Mouse (Mus musculus): Measurements from ENCODE around the gene Opcml. TPM values are rescaled to one million over a fixed set of nuclear protein-coding genes. Genes with fewer than 3 reads are reported as not detected.

Opcml gene
- total RNA-seq, 1 experiment = 0.49 TPM

DNA sequence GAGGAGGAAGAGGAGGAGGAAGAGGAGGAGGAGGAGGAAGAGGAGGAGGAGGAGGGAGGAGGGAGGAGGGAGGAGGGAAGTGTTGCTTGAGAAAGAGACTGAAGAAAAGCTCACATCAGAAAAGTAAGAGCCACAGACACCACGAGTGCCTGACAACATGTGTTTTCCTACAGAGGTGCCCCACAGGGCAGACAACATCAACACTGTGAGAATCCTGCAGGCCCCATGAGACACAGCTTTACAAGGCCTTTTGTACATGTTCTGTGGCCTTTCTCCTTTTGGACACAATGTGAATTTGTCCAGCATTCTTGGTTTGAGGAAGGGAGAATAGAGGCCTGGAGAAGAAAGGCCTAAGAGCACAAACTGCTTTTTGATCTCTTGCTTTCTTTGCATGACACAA is 471.4 kb downstream of the Opcml start:
- peaks cover 0 to 3% of the 10 kb centered on the region in 2 experiments; a peak in 1 of 4 replicates for H3K4me1 ChIP-seq (ENCODE audit: control insufficient read depth in 2 of 2, insufficient read depth in 2 of 2, low read length in 2 of 2, poor library complexity in 1 of 2)
- H3K4me3 ChIP-seq (ENCODE audit: insufficient read depth in 1 of 2, low read depth in 1 of 2, low read length in 2 of 2, poor library complexity in 1 of 2, severe bottlenecking in 1 of 2) = no peak overlapping the region
- H3K9ac ChIP-seq (ENCODE audit: insufficient read depth, low read depth, low read length, poor library complexity, severe bottlenecking) = no peak overlapping the region
- H3K9me3 ChIP-seq (ENCODE audit: control insufficient read depth, insufficient read depth, low read depth, low read length) = no peaks in the 10 kb centered on the region
- in situ Hi-C loops (cut with MboI; ENCODE audit: low sequenced_read_pairs in 2 of 2, unreplicated experiment in 2 of 2) = loop anchor here (10.0 to 25.0 kb wide), 4 partner anchors 475 to 1375 kb away; no protein-coding TSS in a partner anchor
- TF ChIP-seq ZNF384 (IDR thresholded peaks at IDR 0.05; ENCODE audit: low read depth, low read length) = no peak
- TF ChIP-seq ZC3H11A (IDR thresholded peaks at IDR 0.05; ENCODE audit: borderline replicate concordance, low read depth, low read length) = no peak
- TF ChIP-seq CHD2 (IDR thresholded peaks at IDR 0.05; ENCODE audit: low read depth, low read length) = no peak
- no peak for TF ChIP-seq HCFC1 (IDR thresholded peaks at IDR 0.05; ENCODE audit: borderline replicate concordance, insufficient read depth, low read length)
- TF ChIP-seq MAFK (IDR thresholded peaks at IDR 0.05; ENCODE audit: insufficient read depth, low read depth, low read length) = no peak
- DNase-seq (ENCODE audit: low read depth, low spot score) = no peak
- H3K27ac ChIP-seq (ENCODE audit: insufficient read depth, low read depth, low read length, poor library complexity, severe bottlenecking) = no peak overlapping the region
- H3K36me3 ChIP-seq (ENCODE audit: control insufficient read depth, insufficient read depth, low read length, poor library complexity, severe bottlenecking) = no peaks in the 10 kb centered on the region

DNA sequence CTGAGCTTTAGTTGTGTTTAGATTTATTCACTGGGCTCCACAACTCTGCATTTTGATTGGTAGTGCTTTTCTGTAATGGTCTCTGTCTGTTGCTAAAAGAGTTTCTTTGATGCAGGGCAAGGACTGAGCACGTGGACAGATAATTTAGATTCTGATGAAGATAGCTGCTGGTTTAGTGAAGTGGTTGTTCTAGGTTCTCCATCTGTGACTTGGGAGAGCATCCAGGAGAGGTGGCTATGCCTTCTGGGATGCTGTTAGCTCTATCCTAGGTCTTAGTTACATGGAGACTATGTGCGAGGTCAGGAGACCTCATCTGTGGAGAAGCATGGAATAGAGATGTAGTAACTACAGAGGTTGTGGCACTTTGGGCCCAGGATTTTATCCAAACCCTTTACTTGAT is 472.3 kb downstream of the Opcml start:
- in situ Hi-C loops (cut with MboI; ENCODE audit: low sequenced_read_pairs in 2 of 2, unreplicated experiment in 2 of 2) = loop anchor here (10.0 to 25.0 kb wide), 4 partner anchors 474 to 1374 kb away; no protein-coding TSS in a partner anchor
- Histone ChIP-seq H3K4me3 (ENCODE audit: insufficient read depth in 1 of 2, low read depth in 1 of 2, low read length in 2 of 2, poor library complexity in 1 of 2, severe bottlenecking in 1 of 2) (no peak overlapping the region), H3K36me3 (ENCODE audit: control insufficient read depth, insufficient read depth, low read length, poor library complexity, severe bottlenecking) (no peaks in the 10 kb centered on the region), H3K27ac (ENCODE audit: insufficient read depth, low read depth, low read length, poor library complexity, severe bottlenecking) (no peak overlapping the region), H3K9ac (ENCODE audit: insufficient read depth, low read depth, low read length, poor library complexity, severe bottlenecking) (no peak overlapping the region), H3K9me3 (ENCODE audit: control insufficient read depth, insufficient read depth, low read depth, low read length) (no peaks in the 10 kb centered on the region), H3K4me1 (ENCODE audit: control insufficient read depth in 2 of 2, insufficient read depth in 2 of 2, low read length in 2 of 2, poor library complexity in 1 of 2) (peaks cover 0 to 3% of the 10 kb centered on the region in 2 experiments; a peak in 1 of 4 replicates)
- no peak for DNase-seq (ENCODE audit: low read depth, low spot score)
- no peak for TF ChIP-seq ZC3H11A (IDR thresholded peaks at IDR 0.05; ENCODE audit: borderline replicate concordance, low read depth, low read length)
- no peak for TF ChIP-seq HCFC1 (IDR thresholded peaks at IDR 0.05; ENCODE audit: borderline replicate concordance, insufficient read depth, low read length)
- no peak for TF ChIP-seq ZNF384 (IDR thresholded peaks at IDR 0.05; ENCODE audit: low read depth, low read length)
- TF ChIP-seq CHD2 (IDR thresholded peaks at IDR 0.05; ENCODE audit: low read depth, low read length) = no peak
- no peak for TF ChIP-seq MAFK (IDR thresholded peaks at IDR 0.05; ENCODE audit: insufficient read depth, low read depth, low read length)

DNA sequence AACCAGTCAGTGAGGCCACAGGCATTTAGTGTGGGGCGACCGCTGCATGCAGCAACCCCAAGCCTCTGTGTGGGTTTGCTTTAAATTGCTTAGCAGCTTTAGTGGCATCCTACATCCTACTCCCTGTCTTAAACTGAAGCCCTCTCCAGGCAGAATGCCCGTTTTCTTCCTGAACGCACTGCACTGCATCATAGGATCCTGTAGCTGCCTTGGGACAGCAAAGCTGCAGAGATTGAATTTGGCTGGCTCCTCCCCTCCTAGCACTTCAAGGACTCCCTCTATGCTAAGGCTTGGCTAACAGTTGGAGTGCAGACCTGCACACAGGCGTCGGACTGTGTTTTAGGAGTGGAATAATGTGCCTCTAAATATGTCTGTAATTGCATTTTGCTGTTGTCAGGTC is 474.2 kb downstream of the Opcml start:
- Histone ChIP-seq H3K4me3 (ENCODE audit: insufficient read depth in 1 of 2, low read depth in 1 of 2, low read length in 2 of 2, poor library complexity in 1 of 2, severe bottlenecking in 1 of 2) (no peak overlapping the region), H3K9me3 (ENCODE audit: control insufficient read depth, insufficient read depth, low read depth, low read length) (no peaks in the 10 kb centered on the region), H3K9ac (ENCODE audit: insufficient read depth, low read depth, low read length, poor library complexity, severe bottlenecking) (no peak overlapping the region), H3K4me1 (ENCODE audit: control insufficient read depth in 2 of 2, insufficient read depth in 2 of 2, low read length in 2 of 2, poor library complexity in 1 of 2) (peaks cover 0 to 3% of the 10 kb centered on the region in 2 experiments; a peak in 1 of 4 replicates), H3K36me3 (ENCODE audit: control insufficient read depth, insufficient read depth, low read length, poor library complexity, severe bottlenecking) (no peaks in the 10 kb centered on the region), H3K27ac (ENCODE audit: insufficient read depth, low read depth, low read length, poor library complexity, severe bottlenecking) (no peak overlapping the region)
- no peak for DNase-seq (ENCODE audit: low read depth, low spot score)
- in situ Hi-C loops (cut with MboI; ENCODE audit: low sequenced_read_pairs in 2 of 2, unreplicated experiment in 2 of 2) = loop anchor here (10.0 to 25.0 kb wide), 4 partner anchors 473 to 1373 kb away; no protein-coding TSS in a partner anchor
- TF ChIP-seq HCFC1 (IDR thresholded peaks at IDR 0.05; ENCODE audit: borderline replicate concordance, insufficient read depth, low read length) (no peak), ZNF384 (IDR thresholded peaks at IDR 0.05; ENCODE audit: low read depth, low read length) (no peak), MAFK (IDR thresholded peaks at IDR 0.05; ENCODE audit: insufficient read depth, low read depth, low read length) (no peak), ZC3H11A (IDR thresholded peaks at IDR 0.05; ENCODE audit: borderline replicate concordance, low read depth, low read length) (no peak), CHD2 (IDR thresholded peaks at IDR 0.05; ENCODE audit: low read depth, low read length) (no peak)

DNA sequence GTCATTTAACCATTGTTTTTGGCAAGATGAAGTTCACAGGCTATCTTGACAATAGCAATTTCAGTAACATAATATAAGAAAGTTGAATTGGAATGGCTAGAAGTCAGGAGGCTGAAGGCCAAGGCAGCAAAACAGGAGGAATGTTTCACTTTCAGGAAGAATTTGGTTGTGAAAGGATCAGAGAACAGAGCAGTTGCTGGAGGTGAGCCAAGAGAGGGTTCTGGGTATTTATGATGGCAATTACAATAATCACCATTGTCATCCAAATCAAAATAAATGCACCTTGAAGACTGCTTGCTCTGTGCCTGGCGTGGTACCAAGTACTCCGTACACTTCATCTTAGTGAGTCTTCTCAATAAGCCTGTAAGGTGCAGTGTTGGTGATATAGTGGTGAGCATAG is 483.2 kb downstream of the Opcml start:
- H3K36me3 ChIP-seq (ENCODE audit: control insufficient read depth, insufficient read depth, low read length, poor library complexity, severe bottlenecking) = no peaks in the 10 kb centered on the region
- H3K4me1 ChIP-seq (ENCODE audit: control insufficient read depth in 2 of 2, insufficient read depth in 2 of 2, low read length in 2 of 2, poor library complexity in 1 of 2) = no peaks in the 10 kb centered on the region
- H3K27ac ChIP-seq (ENCODE audit: insufficient read depth, low read depth, low read length, poor library complexity, severe bottlenecking) = no peak overlapping the region
- in situ Hi-C loops (cut with MboI; ENCODE audit: low sequenced_read_pairs in 2 of 2, unreplicated experiment in 2 of 2) = loop anchor here (25.0 kb wide), 3 partner anchors 463 to 1363 kb away; no protein-coding TSS in a partner anchor
- H3K9ac ChIP-seq (ENCODE audit: insufficient read depth, low read depth, low read length, poor library complexity, severe bottlenecking) = no peak overlapping the region
- H3K4me3 ChIP-seq (ENCODE audit: insufficient read depth in 1 of 2, low read depth in 1 of 2, low read length in 2 of 2, poor library complexity in 1 of 2, severe bottlenecking in 1 of 2) = no peak overlapping the region
- no peaks in the 10 kb centered on the region for H3K9me3 ChIP-seq (ENCODE audit: control insufficient read depth, insufficient read depth, low read depth, low read length)
- TF ChIP-seq MAFK (IDR thresholded peaks at IDR 0.05; ENCODE audit: insufficient read depth, low read depth, low read length) (no peak), HCFC1 (IDR thresholded peaks at IDR 0.05; ENCODE audit: borderline replicate concordance, insufficient read depth, low read length) (no peak), ZNF384 (IDR thresholded peaks at IDR 0.05; ENCODE audit: low read depth, low read length) (no peak), CHD2 (IDR thresholded peaks at IDR 0.05; ENCODE audit: low read depth, low read length) (no peak), ZC3H11A (IDR thresholded peaks at IDR 0.05; ENCODE audit: borderline replicate concordance, low read depth, low read length) (no peak)
- DNase-seq (ENCODE audit: low read depth, low spot score) = no peak
